Mouse (Mus musculus) forebrain, embryonic 16.5 days (tissue): ENCODE data around the gene 6430628N08Rik. TPM values are rescaled to one million over a fixed set of nuclear protein-coding genes. Genes with fewer than 3 reads are reported as not detected.

ENCODE experiments used
- ATAC-seq: fragments of 200-750 bp; cut with Nextera tagmentation; 2 replicates; pipeline ENCODE4 v1.8.0; 2017; ENCODE audit warnings: mild to moderate bottlenecking, moderate library complexity
- H3K27ac ChIP-seq: fragments of 300-500 bp; sonication (generic); 2 replicates; pipeline ENCODE4 v1.5.1; 2014; ENCODE audit warnings: low read length, control low read depth
- H3K27me3 ChIP-seq: fragments of 300-500 bp; sonication (generic); replicated peaks from 2 replicates; pipeline ENCODE4 v1.6.1; 2014; ENCODE audit warnings: low read length; ENCODE audit not compliant: control insufficient read depth, insufficient read depth
- H3K36me3 ChIP-seq: fragments of 300-500 bp; sonication (generic); 2 replicates; pipeline ENCODE4 v1.6.1; 2014; ENCODE audit not compliant: control insufficient read depth, insufficient read depth
- H3K4me1 ChIP-seq: fragments of 300-500 bp; sonication (generic); replicated peaks from 2 replicates; pipeline ENCODE4 v1.6.1; 2014; ENCODE audit warnings: low read length; ENCODE audit not compliant: control insufficient read depth, insufficient read depth
- H3K4me2 ChIP-seq: fragments of 300-500 bp; sonication (generic); 2 replicates; pipeline ENCODE4 v1.6.1; 2014; ENCODE audit warnings: mild to moderate bottlenecking, low read length, control low read depth
- H3K4me3 ChIP-seq: fragments of 300-500 bp; sonication (generic); replicated peaks from 2 replicates; pipeline ENCODE4 v1.5.1; 2014; ENCODE audit warnings: mild to moderate bottlenecking, low read length, control low read depth
- H3K9ac ChIP-seq: fragments of 300-500 bp; sonication (generic); replicated peaks from 2 replicates; pipeline ENCODE4 v1.6.1; 2014; ENCODE audit warnings: low read depth, low read length, control low read depth
- H3K9me3 ChIP-seq: fragments of 300-500 bp; sonication (generic); 2 replicates; pipeline ENCODE4 v1.6.1; 2016; ENCODE audit warnings: low read length; ENCODE audit not compliant: control insufficient read depth
- WGBS: fragments of 180-500 bp; shearing (Covaris S2); extraction: QIAGEN DNeasy Blood & Tissue Kit; methylation state at CpG from one replicate; pipeline ENCODE4 v1.1.7; 2014; 5-methylcytosine and 5-hydroxymethylcytosine counted together
- polyA plus RNA-seq: library from polyadenylated mRNA; unstranded; fragments of >200 nt; fragmentation: Nextera tagmentation; extraction: Ambion mirVana; gene quantifications from 2 replicates; pipeline ENCODE4 v1.2.1, GENCODE M21; 2015

The 6430628N08Rik gene
- polyA plus RNA-seq, 1 experiment from 2014 or later: 0.47 TPM

DNA sequence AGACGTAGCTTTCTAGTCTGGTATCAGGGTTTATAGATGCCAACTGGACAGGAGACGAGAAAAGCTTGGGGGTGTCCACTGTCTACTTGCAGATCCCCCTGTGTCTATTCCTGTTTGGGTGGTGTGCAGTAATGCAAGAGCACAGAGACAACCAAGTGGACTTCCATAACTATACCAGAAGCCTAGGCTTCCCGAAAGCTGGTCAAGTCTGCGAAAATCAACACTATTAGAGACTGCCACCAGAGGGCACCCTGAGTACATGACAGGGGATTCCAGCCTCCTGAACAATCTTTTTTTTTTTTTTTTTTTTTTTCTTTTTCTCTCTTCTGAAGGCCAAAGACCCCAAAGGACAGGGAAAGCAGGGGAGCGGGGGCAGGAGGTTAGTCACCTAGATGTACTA is 12.4 kb downstream of the 6430628N08Rik start:
- Histone ChIP-seq H3K27ac (no peak overlapping the region), H3K4me1 (peaks cover 9% of the 10 kb centered on the region), H3K9me3 (no peaks in the 10 kb centered on the region), H3K9ac (no peak overlapping the region), H3K27me3 (peaks cover 56% of the 10 kb centered on the region), H3K36me3 (no peaks in the 10 kb centered on the region), H3K4me2 (no peak overlapping the region), H3K4me3 (no peak overlapping the region)
- WGBS: 18% methylated on average over 5 of the region's 5 CpGs
- no peak for ATAC-seq

DNA sequence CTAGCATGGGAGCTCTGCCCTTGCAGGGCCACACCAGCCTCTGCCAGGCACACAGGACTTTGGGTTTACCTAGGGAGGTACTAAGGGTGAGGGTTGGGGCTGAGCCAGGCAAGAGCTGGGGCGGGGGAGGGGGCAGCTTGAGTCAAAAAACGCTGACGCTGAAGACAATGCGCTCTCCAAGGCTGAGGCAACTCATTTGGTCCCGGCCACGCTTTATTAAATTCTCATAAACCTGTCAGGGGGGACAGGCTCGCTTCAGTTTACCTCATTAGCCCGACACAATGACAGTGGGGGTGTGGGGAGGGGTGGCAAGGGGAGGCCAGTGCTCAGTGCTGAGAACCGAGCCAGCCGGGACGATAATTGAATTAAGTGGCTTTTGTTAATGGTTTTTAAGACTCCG is 13.9 kb downstream of the 6430628N08Rik start:
- 3% methylated on average over 12 of the region's 12 CpGs for WGBS
- H3K27ac ChIP-seq: no peak overlapping the region
- H3K4me1 ChIP-seq: peaks cover 3% of the 10 kb centered on the region
- H3K9ac ChIP-seq: no peak overlapping the region
- no peaks in the 10 kb centered on the region for H3K36me3 ChIP-seq
- H3K4me3 ChIP-seq: no peak overlapping the region
- no peak for ATAC-seq
- peaks cover 46% of the 10 kb centered on the region for H3K27me3 ChIP-seq
- H3K4me2 ChIP-seq: no peak overlapping the region
- no peaks in the 10 kb centered on the region for H3K9me3 ChIP-seq

DNA sequence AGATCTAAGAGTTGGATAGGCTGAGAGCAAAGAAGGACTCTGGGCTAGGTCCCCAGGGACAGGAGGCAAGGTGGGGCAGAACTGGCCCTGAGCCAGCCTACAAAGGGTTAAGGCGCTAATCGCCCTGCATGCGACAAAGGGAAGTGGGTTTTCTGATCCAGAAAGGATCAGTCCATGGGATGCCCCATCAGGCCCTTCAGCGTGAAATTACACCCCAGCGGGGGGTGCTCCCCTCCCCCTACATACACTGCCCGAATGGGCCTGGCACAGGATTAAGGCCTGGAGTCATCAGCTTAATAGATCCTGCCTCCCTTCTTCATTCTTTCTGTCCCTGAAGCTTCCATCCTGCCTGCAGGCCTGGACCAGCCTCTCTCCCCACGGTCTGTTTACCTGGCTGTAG is 15.2 kb downstream of the 6430628N08Rik start:
- Histone ChIP-seq H3K4me1 (peaks cover 3% of the 10 kb centered on the region), H3K4me2 (no peak overlapping the region), H3K27me3 (peaks cover 39% of the 10 kb centered on the region), H3K9me3 (no peaks in the 10 kb centered on the region), H3K27ac (no peak overlapping the region), H3K36me3 (no peaks in the 10 kb centered on the region), H3K9ac (no peak overlapping the region), H3K4me3 (no peak overlapping the region)
- 4% methylated on average over 7 of the region's 7 CpGs for WGBS
- ATAC-seq: no peak

DNA sequence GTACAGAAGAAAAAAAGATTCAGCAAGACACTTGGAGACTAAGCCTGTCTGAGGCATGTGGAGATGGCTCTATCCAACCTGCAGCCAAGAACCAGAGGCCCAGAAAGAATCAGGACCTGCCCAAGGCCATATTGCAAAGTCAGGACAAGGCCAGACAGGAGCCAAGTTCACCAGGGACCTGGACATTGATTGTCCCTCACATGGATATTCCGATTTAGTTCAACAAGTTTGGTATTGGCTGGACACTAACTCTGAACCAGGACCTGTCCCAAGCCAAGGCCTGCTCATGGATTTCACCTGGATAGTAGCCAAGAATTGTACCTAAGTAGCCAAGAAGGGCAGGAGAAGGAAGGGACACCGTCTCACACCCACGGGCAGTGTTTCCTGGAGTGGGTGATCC is 16.3 kb downstream of the 6430628N08Rik start:
- Histone ChIP-seq H3K4me1 (peaks cover 3% of the 10 kb centered on the region), H3K27ac (no peak overlapping the region), H3K27me3 (peaks cover 30% of the 10 kb centered on the region), H3K9me3 (no peaks in the 10 kb centered on the region), H3K4me2 (no peak overlapping the region), H3K4me3 (no peak overlapping the region), H3K36me3 (no peaks in the 10 kb centered on the region), H3K9ac (no peak overlapping the region)
- no peak for ATAC-seq
- 88% methylated on average over 3 of the region's 3 CpGs for WGBS

DNA sequence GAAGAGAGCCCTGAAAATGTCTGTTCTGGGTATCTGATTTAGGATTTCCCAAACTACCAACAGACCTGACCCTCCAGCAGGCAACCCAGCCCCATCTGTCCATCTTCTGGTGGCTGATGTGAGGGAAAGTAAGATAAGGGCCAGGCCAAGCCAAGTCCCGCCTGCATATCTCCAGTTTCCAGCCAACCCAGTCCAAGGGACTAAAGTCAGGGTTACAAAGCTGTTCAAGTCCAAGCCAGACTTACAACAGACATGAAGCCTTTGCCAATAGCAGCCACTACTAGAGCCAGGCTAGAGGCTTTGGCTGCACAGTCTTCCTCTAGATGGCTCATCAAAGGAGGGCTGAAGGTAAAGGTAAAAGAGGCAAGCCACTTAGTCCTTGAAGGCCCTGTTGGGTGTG is 17.5 kb downstream of the 6430628N08Rik start:
- ATAC-seq: no peak
- no peak overlapping the region for H3K27ac ChIP-seq
- peaks cover 24% of the 10 kb centered on the region for H3K27me3 ChIP-seq
- H3K9me3 ChIP-seq: no peaks in the 10 kb centered on the region
- peaks cover 3% of the 10 kb centered on the region for H3K4me1 ChIP-seq
- H3K9ac ChIP-seq: no peak overlapping the region
- WGBS: 73% methylated on average over 1 of the region's 1 CpGs
- H3K36me3 ChIP-seq: no peaks in the 10 kb centered on the region
- H3K4me3 ChIP-seq: no peak overlapping the region
- no peak overlapping the region for H3K4me2 ChIP-seq

DNA sequence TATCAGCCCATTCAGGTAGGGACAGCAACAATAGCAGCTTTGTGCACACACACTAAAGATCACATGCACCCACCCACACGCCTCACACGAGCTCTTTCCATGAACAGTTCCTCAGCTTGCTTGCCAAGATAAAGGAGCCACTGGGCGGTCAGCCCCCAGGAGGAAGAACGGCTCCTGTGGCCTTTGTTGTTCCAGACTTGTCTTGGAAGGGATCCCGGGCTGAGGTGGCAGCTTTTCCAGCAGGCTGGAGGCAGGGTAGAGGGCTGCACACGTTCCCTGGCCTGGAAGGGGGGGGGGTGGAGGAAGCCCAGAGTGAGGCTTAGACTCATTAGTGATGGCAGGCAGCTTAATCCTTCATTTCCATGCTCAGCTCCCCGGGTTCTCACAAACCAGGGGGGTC is 18.2 kb downstream of the 6430628N08Rik start:
- Histone ChIP-seq H3K4me1 (peaks cover 3% of the 10 kb centered on the region), H3K27me3 (peaks cover 20% of the 10 kb centered on the region)
- ATAC-seq: peak; percentile 92

DNA sequence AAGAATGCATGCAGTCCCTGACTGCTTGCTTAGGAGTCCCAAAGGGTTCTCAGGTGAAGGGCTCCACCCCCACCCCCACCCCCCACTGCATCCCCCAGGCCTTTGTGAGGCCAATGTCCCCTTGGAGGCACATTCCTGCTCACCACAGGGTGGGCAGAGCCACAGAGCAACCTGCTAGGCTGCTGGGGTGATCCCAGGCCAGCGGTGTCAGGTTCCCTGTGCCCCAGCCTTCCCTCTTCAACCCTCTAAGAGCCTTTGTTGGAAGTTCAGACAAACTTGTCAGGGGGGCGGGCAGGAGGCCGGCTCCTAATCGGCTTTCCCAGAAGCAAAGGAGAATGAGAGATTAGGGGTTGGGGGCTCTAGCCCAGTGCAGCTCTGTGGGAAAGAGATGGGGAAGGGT is 21.1 kb downstream of the 6430628N08Rik start:
- H3K9ac ChIP-seq: no peak overlapping the region
- H3K36me3 ChIP-seq: no peaks in the 10 kb centered on the region
- no peak overlapping the region for H3K27ac ChIP-seq
- peaks cover 16% of the 10 kb centered on the region for H3K27me3 ChIP-seq
- H3K9me3 ChIP-seq: no peaks in the 10 kb centered on the region
- no peaks in the 10 kb centered on the region; the same call in 1 of the 2 replicates for H3K4me1 ChIP-seq
- WGBS: 7% methylated on average over 4 of the region's 4 CpGs
- ATAC-seq: no peak
- H3K4me2 ChIP-seq: no peak overlapping the region
- H3K4me3 ChIP-seq: no peak overlapping the region

More for the DNA sequence above, 18.2 kb downstream of the 6430628N08Rik start:
- Histone ChIP-seq H3K9me3 (no peaks in the 10 kb centered on the region), H3K4me3 (no peak overlapping the region), H3K36me3 (no peaks in the 10 kb centered on the region), H3K27ac (no peak overlapping the region), H3K4me2 (no peak overlapping the region), H3K9ac (no peak overlapping the region)
- WGBS: 3% methylated on average over 7 of the region's 7 CpGs

DNA sequence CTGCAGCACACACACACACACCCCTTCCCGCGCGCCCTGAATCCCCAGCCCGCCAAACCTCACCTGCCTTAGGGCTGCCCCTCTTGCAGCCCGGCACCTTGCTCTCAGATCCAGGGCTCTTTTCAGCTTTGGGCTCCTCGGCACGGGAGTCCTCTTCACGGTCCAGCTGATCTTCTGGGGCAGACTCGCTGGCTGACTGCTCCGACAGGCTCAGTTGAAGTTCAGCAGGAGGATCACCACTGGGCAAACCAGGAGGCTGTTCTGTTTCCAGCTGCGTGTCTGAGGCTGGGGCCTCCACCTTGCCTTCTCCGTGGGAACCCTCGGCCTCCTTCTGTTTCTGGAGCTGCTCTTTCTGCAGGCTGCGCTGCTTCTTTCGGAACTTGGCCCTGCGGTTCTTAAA is 29.4 kb downstream of the 6430628N08Rik start:
- Histone ChIP-seq H3K4me3 (no peak overlapping the region), H3K4me1 (no peaks in the 10 kb centered on the region), H3K4me2 (no peak overlapping the region), H3K27ac (no peak overlapping the region), H3K9me3 (no peaks in the 10 kb centered on the region), H3K36me3 (no peaks in the 10 kb centered on the region), H3K27me3 (peaks cover 22% of the 10 kb centered on the region), H3K9ac (no peak overlapping the region)
- no peak for ATAC-seq
- WGBS: 82% methylated on average over 16 of the region's 16 CpGs

DNA sequence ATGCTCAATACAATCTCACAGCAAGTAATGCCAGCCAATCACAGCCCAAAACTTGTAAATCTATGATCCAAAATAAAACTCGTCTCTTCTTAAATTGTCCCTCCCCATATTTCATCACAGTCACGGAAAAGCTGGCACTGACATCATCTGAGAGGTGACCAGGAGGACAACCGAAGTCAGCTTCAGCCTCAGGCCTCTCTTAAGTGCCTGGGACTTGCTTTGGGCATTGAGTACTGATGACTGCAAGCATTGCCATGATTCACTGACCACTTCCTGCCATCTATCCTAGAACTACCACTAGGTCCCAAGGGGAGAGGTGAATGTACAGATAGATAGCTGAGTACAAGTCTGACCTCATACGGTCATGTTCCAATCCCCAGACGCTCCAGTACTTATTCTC is 32.2 kb downstream of the 6430628N08Rik start:
- Histone ChIP-seq H3K27ac (no peak overlapping the region), H3K4me2 (no peak overlapping the region), H3K36me3 (no peaks in the 10 kb centered on the region), H3K4me1 (no peaks in the 10 kb centered on the region), H3K27me3 (peaks cover 15% of the 10 kb centered on the region), H3K9me3 (no peaks in the 10 kb centered on the region), H3K4me3 (no peak overlapping the region), H3K9ac (no peak overlapping the region)
- WGBS: 89% methylated on average over 5 of the region's 5 CpGs
- no peak for ATAC-seq

DNA sequence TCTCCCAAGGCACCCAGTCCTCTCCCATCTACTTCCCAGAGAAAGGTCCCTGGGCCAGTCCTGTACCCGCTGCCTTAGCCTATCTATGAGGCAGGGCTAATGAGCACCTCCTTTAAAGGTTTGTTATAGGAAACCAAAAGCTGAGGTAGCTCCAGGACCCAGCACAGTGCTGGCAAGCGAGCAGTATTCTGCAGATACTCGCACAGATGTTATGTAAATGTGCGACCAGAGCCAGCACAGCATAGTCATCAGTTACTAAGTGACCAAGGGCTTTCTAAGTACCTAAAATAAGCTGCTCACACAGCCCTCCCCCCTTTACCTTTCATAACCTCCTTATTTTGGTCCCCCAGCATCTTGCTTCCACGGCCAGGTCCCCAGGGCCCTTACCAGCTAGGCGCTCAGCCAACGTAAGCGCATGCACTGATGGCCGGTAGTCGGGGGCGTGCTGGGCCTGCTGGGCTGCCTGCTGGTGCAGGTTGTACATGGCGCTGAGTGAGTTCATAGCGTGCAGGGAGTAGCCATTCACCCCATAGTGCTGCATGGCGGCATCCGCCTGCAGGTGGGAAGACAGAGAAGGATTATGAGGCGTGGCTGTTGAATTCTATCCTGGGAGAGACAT is 32.9 kb downstream of the 6430628N08Rik start:
- H3K4me2 ChIP-seq: no peak overlapping the region
- H3K9ac ChIP-seq: no peak overlapping the region
- ATAC-seq: no peak
- 71% methylated on average over 16 of the region's 16 CpGs for WGBS
- no peak overlapping the region for H3K4me3 ChIP-seq
- no peaks in the 10 kb centered on the region for H3K36me3 ChIP-seq
- H3K27me3 ChIP-seq: peaks cover 13% of the 10 kb centered on the region
- H3K4me1 ChIP-seq: no peaks in the 10 kb centered on the region
- no peaks in the 10 kb centered on the region for H3K9me3 ChIP-seq
- H3K27ac ChIP-seq: no peak overlapping the region
